Mouse (Mus musculus) heart, adult 2 months (tissue): ENCODE measurements around the gene Nup188. TPM values are rescaled to one million over a fixed set of nuclear protein-coding genes. Genes with fewer than 3 reads are reported as not detected.

ENCODE experiments used
- DNase-seq, 2 experiments: peaks; one replicate each; pipeline ENCODE4 v3.0.0; 2021
- H3K27ac ChIP-seq: fragments of 200-600 bp; 2 replicates; pipeline ENCODE4 v1.8.1; 2022
- H3K27me3 ChIP-seq: fragments of 200-500 bp; 2 replicates; pipeline ENCODE4 v1.6.1; 2012; ENCODE audit warnings: mild to moderate bottlenecking, low read length, inconsistent platforms, mixed read lengths; ENCODE audit not compliant: control insufficient read depth, insufficient read depth
- H3K36me3 ChIP-seq: fragments of 200-500 bp; 2 replicates; pipeline ENCODE4 v1.6.1; 2012; ENCODE audit warnings: low read length, inconsistent platforms; ENCODE audit not compliant: control insufficient read depth, insufficient read depth
- H3K4me1 ChIP-seq: fragments of 200-500 bp; 2 replicates; pipeline ENCODE4 v1.6.1; 2011; ENCODE audit warnings: low read length; ENCODE audit not compliant: control insufficient read depth, insufficient read depth
- H3K4me3 ChIP-seq: fragments of 200-600 bp; 2 replicates; pipeline ENCODE4 v1.8.1; 2022
- H3K79me2 ChIP-seq: fragments of 200-500 bp; replicated peaks from 2 replicates; pipeline ENCODE4 v1.6.1; 2012; ENCODE audit warnings: mild to moderate bottlenecking, inconsistent platforms, low read length, moderate library complexity, mixed read lengths; ENCODE audit not compliant: control insufficient read depth, insufficient read depth
- H3K9ac ChIP-seq: fragments of 200-500 bp; 2 replicates; pipeline ENCODE4 v1.6.1; 2012; ENCODE audit warnings: low read depth, mild to moderate bottlenecking, control low read depth, inconsistent platforms, low read length, mixed read lengths
- CTCF ChIP-seq: fragments of 200-600 bp; IDR thresholded peaks from 2 replicates; pipeline ENCODE4 v1.8.1; 2022; ENCODE audit warnings: antibody characterized with exemption, mild to moderate bottlenecking, moderate library complexity
- EP300 ChIP-seq: fragments of 200-500 bp; IDR thresholded peaks from 2 replicates; pipeline ENCODE4 v1.6.1; 2011; ENCODE audit warnings: low read depth, low read length, control low read depth; ENCODE audit not compliant: insufficient read depth
- POLR2A ChIP-seq: fragments of 200-500 bp; IDR thresholded peaks from 2 replicates; pipeline ENCODE4 v1.6.1; 2011; ENCODE audit warnings: mild to moderate bottlenecking, low read depth, low read length, control low read depth; ENCODE audit not compliant: insufficient read depth
- WGBS: fragments of 180-500 bp; shearing (Covaris S2); methylation state at CpG from one replicate; pipeline ENCODE4 v1.1.7; 2018; 5-methylcytosine and 5-hydroxymethylcytosine counted together
- intact Hi-C: fragments of 180-260 bp; cut with DNase I; formaldehyde crosslinking; loops from one replicate; pipeline ENCODE4 v1.15.1; 2025
- polyA plus RNA-seq: library from polyadenylated mRNA; depleted of rRNA; stranded (reverse); fragments of >200 nt; gene quantifications from 2 replicates; pipeline ENCODE4 v1.2.3, GENCODE M21; 2012
- total RNA-seq, 2 experiments: library from RNA; stranded (reverse); gene quantifications; 2 replicates each; pipeline ENCODE4 v1.2.3; 2021

Nup188 gene
- total and polyA plus RNA-seq, 3 experiments = 15.3 to 16.9 (median 15.3) TPM

DNA sequence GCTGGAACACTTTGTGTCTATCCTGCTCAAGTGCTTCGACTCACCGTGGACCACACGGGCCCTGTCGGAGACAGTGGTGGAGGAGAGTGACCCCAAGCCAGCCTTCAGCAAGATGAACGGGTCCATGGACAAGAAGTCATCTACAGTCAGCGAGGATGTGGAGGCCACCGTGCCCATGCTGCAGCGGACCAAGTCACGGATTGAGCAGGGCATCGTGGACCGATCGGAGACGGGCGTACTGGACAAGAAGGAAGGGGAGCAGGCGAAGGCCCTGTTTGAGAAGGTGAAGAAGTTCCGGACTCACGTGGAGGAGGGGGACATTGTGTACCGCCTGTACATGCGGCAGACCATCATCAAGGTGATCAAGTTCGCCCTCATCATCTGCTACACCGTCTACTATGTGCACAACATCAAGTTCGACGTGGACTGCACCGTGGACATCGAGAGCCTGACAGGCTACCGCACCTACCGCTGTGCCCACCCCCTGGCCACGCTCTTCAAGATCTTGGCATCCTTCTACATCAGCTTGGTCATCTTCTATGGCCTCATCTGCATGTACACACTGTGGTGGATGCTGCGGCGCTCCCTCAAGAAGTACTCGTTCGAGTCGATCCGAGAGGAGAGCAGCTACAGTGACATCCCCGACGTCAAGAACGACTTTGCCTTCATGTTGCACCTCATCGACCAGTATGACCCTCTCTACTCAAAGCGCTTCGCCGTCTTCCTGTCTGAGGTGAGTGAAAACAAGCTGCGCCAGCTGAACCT lies 30.4 kb upstream of the Nup188 start:
- H3K36me3 ChIP-seq = peaks cover 26% of the 10 kb centered on the region
- H3K27ac ChIP-seq = no peak overlapping the region
- no peak for TF ChIP-seq CTCF
- TF ChIP-seq EP300 = no peak
- no peak for TF ChIP-seq POLR2A

DNA sequence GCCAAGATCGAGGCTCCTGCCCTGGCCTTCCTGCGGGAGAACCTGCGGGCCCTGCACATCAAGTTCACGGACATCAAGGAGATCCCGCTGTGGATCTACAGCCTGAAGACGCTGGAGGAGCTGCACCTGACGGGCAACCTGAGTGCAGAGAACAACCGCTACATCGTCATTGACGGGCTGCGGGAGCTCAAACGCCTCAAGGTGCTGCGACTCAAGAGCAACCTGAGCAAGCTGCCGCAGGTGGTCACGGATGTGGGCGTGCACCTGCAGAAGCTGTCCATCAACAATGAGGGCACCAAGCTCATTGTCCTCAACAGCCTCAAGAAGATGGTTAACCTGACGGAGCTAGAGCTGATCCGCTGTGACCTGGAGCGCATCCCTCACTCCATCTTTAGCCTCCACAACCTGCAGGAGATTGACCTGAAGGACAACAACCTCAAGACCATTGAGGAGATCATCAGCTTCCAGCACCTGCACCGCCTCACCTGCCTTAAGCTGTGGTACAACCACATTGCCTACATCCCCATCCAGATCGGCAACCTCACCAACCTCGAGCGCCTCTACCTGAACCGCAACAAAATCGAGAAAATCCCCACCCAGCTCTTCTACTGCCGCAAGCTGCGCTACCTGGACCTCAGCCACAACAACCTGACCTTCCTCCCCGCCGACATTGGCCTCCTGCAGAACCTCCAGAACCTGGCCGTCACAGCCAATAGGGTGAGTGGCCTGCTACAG lies 29.4 kb upstream of the Nup188 start:
- peak; percentile 2 to 24 for DNase-seq
- Histone ChIP-seq H3K9ac (no peak overlapping the region), H3K79me2 (peaks cover 6% of the 10 kb centered on the region), H3K27me3 (no peaks in the 10 kb centered on the region), H3K4me3 (no peak overlapping the region), H3K36me3 (peaks cover 25% of the 10 kb centered on the region), H3K27ac (peak overlapping the region; percentile 97), H3K4me1 (peaks cover 42% of the 10 kb centered on the region)
- WGBS = 96% methylated on average over 30 of the region's 30 CpGs
- intact Hi-C loops = no loop called here
- TF ChIP-seq CTCF (no peak), EP300 (no peak), POLR2A (no peak)

More for the DNA sequence above, 30.4 kb upstream of the Nup188 start:
- Histone ChIP-seq H3K4me1 (peaks cover 46% of the 10 kb centered on the region), H3K27me3 (no peaks in the 10 kb centered on the region), H3K9ac (no peak overlapping the region), H3K79me2 (peaks cover 9% of the 10 kb centered on the region), H3K4me3 (no peak overlapping the region)
- DNase-seq = peak; percentile 4 to 27
- WGBS = 93% methylated on average over 42 of the region's 42 CpGs
- intact Hi-C loops = no loop called here

DNA sequence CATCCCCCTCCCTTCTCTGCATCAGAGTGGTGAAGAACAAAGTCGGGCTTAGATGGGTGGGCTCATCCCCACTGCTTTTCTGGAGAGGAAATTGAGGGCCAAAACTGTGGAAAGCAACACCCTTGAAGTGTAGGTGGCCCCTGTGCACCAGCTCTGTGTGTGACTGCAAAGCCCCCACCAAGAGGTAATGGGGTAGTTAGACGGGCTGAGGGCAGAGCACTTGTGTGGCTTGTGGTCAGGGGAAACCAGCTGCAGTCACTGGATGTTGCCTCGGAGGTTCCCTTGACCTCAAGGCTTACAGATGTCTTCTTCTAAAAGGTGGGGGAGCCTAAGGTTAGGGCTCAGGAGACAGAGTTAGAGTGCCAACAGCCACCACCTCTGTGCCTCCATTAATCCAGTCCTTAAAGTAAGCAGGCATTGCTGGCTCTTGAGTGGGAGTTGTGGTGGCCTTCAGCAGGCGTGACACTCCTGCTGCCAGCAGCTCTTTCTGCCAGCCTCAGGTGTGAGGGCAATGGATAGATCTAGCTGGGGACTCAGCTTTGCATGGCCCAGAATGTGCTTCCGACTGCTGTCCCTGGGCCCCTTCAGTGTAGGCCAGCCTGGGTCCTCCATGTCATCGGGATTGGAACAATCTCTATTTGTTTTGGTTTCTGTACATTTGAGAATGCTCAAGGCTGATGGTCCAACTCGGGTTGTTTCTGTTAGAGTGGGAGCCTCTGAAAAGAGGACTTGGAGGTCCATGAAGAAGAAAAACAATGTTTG lies 28.3 kb upstream of the Nup188 start:
- no peak overlapping the region for H3K4me3 ChIP-seq
- peaks cover 30% of the 10 kb centered on the region for H3K36me3 ChIP-seq
- peaks cover 38% of the 10 kb centered on the region for H3K4me1 ChIP-seq
- 45% methylated on average over 7 of the region's 7 CpGs for WGBS
- H3K79me2 ChIP-seq = peaks cover 7% of the 10 kb centered on the region
- intact Hi-C loops = loop anchor here (1.0 kb wide), 1 partner anchor 16 kb away; no protein-coding TSS in a partner anchor
- peak overlapping the region; percentile 53 for H3K9ac ChIP-seq
- no peak for TF ChIP-seq EP300
- no peak for TF ChIP-seq CTCF
- no peak for TF ChIP-seq POLR2A
- peak overlapping the region; percentile 97 for H3K27ac ChIP-seq
- peak; percentile 14 to 46 for DNase-seq
- no peaks in the 10 kb centered on the region for H3K27me3 ChIP-seq

DNA sequence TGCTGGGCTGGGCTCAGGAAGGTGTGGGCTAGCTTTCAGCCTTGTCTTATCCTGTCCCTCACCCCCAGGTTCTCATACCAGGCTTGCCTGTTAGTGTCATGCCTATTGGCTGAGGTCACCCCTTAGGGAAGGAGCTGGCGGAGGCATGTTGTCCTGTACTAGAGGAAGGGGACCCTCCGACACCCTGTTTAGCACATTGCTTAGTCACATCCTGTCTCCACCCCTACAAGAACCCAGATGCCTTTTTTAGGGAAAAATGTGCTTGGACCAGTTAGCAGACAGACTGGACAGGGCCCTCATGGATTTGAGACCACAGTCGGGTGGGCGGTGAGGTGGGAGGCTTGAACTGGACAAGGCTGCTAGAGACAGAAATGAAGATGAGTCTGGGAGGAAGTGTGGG lies 27.6 kb upstream of the Nup188 start:
- Histone ChIP-seq H3K27ac (peak overlapping the region; percentile 97), H3K79me2 (peaks cover 7% of the 10 kb centered on the region), H3K9ac (peak overlapping the region; percentile 39), H3K36me3 (peaks cover 33% of the 10 kb centered on the region), H3K27me3 (no peaks in the 10 kb centered on the region), H3K4me3 (peak overlapping the region; percentile 43), H3K4me1 (peaks cover 39% of the 10 kb centered on the region)
- peak; percentile 81 for TF ChIP-seq POLR2A
- TF ChIP-seq EP300 = peak; percentile 100
- TF ChIP-seq CTCF = no peak
- intact Hi-C loops = loop anchor here (1.0 kb wide), 1 partner anchor 16 kb away; no protein-coding TSS in a partner anchor
- 20% methylated on average over 4 of the region's 4 CpGs for WGBS
- peak; percentile 81 to 85 for DNase-seq

DNA sequence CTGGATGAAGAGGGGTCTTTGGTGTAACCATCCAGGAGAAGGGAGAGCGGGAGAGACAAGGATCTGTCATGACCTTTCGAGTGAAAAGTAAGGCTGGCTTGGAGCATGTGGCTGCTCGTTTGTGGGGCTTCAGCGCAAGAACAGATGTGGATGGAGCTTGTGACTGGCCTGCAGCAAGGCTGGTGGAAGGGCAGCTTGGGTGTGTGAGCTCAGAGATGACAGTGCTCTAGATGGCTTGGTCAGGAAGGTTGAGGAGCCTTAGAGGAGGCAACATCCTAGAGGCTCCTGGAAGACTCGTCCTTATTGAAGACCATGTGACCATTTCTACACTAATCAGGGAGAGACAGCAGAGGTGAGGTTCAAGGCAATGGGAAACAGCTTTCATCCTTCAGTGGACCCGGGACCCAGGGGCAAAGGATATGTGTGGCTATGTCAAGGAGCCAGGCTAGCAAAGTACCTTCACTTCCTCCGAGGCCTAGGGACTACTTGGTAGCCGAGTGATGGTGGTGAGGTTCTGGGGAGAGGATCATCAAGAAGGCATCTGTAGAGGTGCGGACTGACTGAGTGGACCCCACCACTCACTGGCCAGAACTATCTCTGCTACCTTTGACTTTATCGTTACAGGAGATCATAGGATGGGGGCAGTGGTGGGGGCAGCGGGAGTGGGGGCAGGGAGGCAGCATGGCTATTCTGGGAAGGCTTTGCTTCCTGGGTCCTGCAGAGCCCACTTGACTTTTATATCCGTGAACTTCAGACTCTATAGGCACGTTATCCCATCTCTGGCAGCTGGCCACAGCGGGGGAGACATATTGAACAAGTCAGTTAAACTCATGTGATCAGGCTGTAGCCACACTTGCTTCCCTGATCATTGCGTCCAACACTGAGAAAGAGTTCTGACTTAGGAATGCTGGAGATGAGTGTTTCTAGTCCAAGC lies 26.8 kb upstream of the Nup188 start:
- 51% methylated on average over 15 of the region's 15 CpGs for WGBS
- Histone ChIP-seq H3K27ac (peak overlapping the region; percentile 97), H3K36me3 (peaks cover 41% of the 10 kb centered on the region), H3K27me3 (no peaks in the 10 kb centered on the region), H3K4me3 (peak overlapping the region; percentile 43), H3K9ac (peak overlapping the region; percentile 39), H3K79me2 (peaks cover 7% of the 10 kb centered on the region), H3K4me1 (peaks cover 45% of the 10 kb centered on the region)
- intact Hi-C loops = no loop called here
- DNase-seq = peak; percentile 24 to 46
- TF ChIP-seq EP300 (no peak), POLR2A (no peak), CTCF (no peak)
